Mouse (Mus musculus): ENCODE results near the gene Efcab9.
"Not testable (repeated sequence)": the region's sequence is repeated elsewhere in the genome, so short reads cannot be mapped to it uniquely, and the experiment has no call there.

DNA sequence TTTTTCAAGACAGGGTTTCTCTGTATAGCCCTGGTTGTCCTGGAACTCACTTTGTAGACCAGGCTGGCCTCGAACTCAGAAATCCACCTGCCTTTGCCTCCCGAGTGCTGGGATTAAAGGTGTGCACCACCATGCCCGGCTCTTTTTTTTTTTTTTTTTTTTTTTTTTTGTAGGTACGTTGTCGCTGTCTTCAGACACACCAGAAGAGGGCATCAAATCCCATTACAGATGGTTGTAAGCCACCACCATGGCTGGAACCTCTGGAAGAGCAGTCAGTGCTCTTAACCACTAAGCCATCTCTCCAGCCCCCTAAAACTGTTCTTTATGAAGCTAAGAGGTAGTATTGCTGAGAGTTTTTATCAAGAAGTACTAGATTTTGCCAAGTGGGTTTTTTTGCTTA is 17.0 kb downstream of the Efcab9 start:
- TF ChIP-seq POLR2A (IDR thresholded peaks at IDR 0.05; ENCODE audit: low read depth, low read length); CTCF (conservative IDR thresholded peaks at IDR 0.05; ENCODE audit: insufficient read depth, insufficient read length, low read depth, low read length): not testable (repeated sequence)

All from kidney, adult 2 months (tissue).